Mouse (Mus musculus) brain, embryonic 18.5 days (tissue): Measurements from ENCODE around the gene Slc9b1.

Source experiments
- DNase-seq: peaks from one replicate; pipeline ENCODE4 v3.0.0-alpha.2; 2012; ENCODE audit warnings: low read depth, low spot score

Gene Slc9b1

DNA sequence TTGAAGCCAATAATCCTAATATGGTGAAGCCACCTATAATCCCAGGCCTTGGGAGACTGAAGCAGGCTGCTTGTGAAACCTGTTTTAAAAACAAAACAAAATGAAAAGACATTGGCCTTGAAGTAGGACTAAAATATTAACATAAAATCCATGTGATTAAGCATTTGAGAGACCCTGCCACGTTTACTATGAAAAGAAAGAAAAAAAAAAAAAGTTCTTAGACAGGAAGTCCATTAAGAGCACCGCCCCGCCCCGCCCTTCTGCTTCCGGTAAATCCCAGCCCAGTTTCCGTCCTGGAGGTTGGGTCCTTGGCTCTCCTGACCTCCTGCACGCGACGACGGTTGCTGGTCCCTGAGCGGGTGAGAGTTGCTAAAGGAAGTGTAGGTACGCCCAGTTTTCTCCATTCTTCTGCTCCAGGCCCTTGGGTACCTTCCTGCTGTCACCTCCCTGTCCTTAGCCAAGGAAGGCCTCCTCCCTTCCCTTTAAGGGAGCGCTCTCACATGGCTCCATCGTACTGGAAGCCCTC is at the start of gene Slc9b1:
Gene Slc9b1, plus strand, starts transcription at position 291 of the 526 bp plus-strand sequence.
- DNase-seq, result no peak

DNA sequence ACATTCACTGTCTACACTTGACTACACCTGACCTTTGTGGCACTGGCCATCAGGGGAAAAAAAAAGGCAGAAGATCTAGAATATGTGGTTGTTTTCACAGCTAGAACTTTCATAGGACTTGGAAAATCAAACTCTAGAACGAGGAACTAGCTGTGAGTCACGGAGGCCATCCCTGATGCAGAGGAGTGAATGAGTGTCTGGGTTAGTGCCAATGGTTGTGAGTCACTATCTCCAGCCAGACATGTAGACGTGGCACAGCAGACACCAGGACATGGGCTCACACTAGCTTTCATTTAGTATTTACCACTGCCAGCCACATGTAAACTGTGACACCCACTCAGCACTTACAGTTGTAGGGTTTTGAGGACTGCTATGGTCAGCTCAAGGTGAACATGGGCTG is 49.3 kb upstream of the Slc9b1 start:
- DNase-seq, result no peak

DNA sequence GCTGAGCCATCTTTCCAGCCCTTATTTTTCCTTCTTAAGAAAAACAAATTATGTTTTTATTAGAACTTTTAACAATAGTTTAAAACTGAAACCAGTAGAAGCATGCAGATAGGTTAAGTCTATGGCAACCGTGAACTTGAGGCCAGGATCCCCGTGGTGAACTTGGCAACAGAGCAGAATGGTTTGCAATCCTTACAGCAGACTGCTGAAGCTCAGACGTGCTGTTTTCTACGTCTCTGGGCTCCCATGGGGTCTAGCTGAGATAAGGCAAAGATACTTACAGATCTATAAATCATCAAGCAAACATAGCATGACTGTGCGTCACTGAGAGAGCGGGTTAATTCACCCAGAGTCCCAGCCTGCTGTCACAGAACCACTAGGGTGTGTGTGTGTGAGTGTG is 47.7 kb upstream of the Slc9b1 start:
- DNase-seq, result no peak

DNA sequence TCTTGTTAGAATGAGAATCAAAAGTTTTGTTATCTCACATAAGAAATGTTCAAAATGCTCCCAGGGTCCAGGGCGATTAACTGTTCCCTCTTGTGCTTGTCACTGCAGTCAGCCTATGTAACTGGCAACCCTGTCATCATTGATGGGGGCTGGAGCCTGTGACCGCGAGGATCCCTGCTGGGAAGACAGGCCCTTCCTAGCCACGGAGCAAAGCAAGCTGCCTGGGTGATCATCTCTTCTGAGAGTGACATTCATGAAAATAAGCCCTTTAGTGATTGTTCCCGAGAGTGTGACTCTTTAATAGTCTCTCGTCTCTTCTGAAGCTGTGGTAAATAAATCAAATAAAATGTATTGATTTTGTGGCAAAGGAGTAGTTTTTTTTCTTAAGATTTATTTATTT is 43.8 kb upstream of the Slc9b1 start:
- no peak for DNase-seq

DNA sequence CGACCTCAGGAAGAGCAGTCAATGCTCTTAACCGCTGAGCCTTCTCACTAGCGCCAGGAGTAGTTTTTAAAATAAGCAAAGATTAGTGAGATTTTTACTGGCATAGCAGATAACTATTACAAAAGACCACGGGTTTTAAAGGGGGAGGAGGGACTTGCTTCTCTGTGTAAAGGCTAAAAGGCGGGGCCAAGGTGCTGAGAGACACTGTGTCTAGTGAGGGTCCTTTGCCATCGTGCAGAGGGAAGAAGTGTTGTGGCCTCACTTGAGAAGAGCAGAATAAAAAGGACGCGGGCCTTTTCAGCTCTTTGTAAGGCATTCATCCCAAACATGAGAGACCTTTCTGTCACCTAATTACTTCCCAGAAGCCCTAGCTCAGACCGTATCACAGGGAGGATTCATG is 43.3 kb upstream of the Slc9b1 start:
- no peak for DNase-seq

DNA sequence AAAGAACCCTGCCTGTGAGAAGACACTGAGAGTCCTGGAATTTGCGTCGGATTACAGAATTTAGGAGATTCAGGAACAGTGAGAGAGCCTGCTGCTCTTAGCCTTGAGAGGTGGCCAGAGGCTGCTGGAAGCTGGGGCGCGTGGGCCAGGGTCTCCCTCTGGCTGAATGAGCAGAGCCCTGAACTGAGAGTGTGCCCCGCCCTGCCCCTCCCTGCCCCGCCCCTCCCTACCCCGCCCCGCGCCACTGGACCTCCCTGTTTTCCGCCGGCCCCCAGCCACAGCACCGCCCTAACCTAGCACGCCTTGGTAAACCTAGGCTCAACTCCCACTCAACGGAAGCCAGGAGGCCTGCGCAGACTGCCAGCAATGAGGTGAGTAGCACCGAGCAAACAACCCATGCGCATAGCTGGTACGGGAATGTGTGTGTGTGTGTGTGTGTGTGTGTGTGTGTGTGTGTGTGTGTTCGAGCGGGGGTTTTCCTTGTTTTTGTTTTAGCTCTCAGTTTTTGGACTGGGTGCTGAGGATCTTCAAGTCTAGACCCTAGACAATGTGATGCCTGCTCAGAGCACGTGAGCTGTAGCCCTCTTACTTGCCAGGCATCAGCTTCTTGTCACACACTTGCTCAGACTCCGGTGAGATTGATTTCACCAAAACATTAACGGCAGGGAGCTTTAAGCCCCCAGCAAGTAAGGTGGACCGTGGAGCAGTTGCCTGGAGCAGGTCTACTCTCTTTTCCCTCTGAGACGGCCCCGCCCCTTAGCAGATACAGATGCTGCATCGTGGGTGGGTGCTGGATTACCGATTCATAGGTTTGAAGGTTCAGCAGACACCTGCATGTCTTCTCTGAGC is 40.2 kb upstream of the Slc9b1 start, which contains the start of gene Slc9b2:
Gene Slc9b2, plus strand, starts transcription at position 290 of the 849 bp plus-strand sequence.
- DNase-seq, result no peak

DNA sequence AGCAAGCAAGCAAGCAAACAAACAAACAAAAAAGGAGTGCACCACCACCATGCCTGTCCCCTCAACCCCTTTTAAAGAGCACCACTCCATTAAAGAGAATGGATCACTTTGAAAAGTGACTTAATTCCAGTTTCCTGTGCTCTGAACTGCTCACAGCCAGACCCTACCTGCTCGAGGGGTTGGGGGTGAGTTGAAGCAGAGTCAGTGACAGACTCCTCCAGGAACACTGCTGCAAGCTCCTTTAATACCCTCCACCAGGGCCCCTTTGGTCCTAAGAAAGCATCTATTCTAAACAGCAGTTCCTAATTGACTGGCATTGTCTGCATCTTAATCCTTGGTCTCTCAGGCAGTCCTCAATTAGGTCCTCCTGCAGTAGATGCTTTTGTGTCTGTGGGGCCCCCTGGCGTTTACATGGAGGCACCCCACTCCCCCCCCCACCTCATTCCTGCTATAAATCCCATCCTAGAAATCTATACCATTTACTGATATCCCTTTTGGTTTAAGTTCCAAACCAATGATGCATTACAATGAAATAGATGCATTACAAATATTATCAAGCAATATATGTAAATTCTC is 34.8 kb upstream of the Slc9b1 start:
- no peak for DNase-seq

DNA sequence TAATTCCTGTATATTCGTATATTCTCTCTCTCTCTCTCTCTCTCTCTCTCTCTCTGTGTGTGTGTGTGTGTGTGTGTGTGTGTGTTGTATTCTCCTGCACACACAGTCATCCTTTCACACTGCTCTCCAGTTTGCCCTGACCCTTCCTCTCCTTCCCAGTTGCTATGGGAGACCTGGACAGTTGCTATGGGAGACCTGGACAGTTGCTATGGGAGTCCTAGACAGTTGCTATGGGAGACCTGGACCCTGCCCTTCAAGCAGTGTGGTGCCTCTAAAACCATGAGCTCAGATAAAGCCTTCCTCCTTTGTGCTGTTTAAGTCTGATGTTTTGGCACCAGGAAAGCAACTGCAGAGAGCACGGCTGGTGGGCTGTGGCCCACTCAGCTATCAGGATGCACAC is 34.1 kb upstream of the Slc9b1 start:
- DNase-seq, result no peak

DNA sequence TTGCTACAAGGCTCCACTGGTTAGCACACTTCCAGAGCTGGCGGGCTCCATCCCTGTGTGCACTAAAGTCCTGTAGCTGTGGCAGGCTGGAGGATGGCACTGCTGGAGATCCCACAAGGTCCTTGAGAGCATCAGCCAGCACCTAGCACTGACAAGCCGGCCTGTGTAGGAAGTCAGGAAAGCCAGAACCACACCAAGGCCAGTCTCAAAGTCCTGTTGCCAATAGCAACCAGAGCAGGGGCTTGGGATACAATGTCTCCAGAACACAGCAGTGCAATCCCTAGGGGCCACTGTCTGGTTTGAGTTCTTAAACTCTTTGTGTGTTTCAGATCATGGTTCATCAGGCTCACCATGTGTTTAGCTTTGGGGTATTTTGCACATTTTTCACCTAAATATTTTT is 33.0 kb upstream of the Slc9b1 start:
- DNase-seq, result no peak

DNA sequence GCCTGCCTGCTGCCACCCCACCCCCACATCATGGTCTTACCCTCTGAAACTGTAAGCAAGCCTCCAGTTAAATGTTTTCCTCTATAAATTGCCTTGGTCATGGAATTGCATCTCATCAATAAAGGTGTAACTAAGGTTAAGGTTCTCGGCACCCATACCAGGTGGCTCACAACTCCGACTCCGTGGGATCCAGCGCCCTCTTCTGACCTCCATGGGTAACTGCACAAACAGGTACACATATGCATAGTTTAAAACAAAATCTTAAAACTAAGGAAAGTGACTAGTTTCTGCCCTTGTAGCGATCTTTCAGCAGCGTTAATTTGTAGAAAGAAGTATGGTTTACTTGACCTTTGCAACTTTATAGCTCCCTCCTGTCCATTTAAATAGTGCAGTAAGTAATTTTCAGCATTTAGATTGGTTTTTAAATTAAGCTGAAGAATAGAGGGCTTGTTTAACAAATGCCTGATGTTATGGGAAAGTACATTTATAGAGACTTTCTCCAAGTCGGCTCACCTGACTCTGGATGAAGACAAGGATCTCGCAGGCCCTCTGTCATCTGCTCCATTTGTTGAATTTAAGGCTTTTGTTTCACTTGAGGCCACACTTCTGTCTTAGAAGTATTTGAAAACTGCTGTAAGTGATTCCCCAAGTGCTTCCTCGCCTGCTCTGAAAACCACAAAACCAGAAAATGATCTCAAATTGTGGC is 32.0 kb upstream of the Slc9b1 start:
- DNase-seq, result no peak

DNA sequence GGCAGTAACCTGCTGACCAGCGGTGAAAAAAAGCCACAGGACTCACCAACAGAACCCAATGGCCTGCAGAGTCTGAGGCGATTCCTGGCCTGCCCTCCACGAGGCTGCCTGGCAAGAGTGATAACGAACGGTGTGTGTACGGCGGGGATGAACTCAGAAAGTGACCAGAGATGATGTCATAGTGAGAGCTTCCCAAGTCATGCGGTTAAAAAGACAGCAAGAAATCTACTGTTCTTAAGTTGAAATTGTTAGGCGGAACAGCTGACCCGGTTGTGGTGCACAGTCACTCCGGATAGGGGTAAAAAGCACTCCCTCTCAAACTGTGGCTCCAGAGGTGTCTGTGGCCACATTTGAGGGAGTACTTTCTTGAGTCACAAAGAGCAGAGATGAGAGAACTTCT is 29.5 kb upstream of the Slc9b1 start:
- DNase-seq, result no peak

DNA sequence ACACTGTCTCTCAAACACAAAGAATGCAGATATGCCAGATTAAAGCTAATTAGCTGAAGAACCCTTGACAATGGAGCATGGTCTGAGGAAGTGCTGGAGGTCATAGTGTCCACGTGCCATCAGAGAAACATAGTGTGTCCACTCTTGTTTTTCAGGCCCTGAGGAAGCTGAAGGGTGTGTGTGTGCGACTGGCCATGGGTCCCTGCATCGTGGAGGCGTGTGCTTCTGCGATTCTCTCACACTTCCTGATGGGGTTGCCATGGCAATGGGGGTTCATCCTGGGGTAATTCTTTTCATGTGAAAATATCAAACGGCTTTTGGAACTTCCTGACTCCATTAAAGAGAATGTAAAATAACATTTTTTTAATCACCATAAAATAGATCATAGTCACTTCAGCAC is 23.5 kb upstream of the Slc9b1 start:
- DNase-seq, result no peak

DNA sequence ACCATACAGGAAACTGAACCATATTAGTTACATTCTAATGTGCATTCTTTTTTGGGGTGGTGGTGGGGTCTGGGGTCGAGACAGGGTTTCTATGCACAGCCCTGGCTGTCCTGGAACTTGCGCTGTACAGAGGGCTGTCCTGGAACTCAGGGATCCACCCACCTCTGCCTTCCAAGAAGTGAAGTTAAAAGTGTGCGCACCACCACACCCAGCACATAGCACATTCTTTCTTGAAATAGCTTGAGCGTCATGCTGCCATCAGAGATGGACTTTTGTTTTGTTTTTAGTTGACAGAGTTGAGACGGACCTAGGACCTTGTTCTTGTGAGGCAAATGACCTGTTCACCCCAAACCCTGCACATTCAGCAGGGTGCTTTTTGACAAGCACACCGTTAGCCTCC is 20.7 kb upstream of the Slc9b1 start:
- no peak for DNase-seq

DNA sequence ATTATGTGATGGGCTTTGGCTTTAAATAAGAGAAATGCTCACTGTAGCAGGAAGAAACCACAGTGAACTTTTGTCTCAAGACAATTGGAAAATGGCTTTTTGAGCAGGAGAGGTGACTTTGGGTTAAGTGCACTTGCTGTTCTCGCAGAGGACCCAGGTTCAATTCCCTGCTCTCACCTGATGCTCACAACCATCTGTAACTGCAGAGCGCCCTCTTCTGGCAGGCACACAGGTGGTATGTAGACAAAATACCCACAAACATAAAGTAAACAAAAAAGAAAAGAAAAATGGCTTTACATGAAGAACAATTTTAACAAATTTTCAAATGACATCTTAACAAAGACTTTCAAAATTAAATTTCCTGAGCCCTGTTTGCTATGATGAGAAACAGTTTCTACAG is 20.2 kb upstream of the Slc9b1 start:
- DNase-seq, result no peak

DNA sequence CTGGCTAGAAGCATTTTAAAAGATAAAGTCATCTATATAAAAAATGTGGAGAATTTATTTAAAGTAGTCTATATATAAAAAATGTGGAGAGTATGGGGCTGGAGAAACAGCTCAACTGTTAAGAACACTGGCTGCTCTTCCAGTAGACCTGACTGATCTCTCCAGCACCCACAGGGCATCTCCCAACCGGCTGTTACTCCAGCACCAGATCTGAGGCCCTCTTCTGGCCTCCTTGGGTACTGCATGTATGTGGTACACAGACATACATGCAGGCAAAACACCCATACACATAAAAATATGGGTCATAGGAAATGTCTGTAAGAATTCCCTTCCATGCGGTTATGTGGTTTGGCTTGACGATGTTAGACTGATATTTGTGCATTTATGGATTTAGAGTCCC is 19.3 kb upstream of the Slc9b1 start:
- no peak for DNase-seq

DNA sequence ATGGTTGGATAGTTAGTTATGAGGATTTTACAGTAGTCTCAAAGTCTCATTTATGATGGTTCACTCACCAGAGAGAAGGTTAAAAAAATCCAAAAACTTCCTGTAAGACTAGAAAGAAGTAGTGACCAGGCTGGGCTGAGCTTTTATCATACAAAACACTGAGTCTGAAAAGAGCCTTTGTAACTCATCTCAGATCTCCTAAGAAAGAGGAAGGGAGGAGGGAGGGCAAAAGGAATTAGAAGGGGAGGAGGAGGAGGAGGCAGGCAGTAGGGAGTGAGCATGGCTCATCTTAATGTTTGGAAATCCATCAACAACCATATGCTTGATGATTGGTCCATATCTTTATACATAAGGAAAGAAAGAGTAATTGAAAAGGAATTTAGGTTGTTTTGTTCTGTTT is 15.1 kb upstream of the Slc9b1 start:
- DNase-seq, result no peak

DNA sequence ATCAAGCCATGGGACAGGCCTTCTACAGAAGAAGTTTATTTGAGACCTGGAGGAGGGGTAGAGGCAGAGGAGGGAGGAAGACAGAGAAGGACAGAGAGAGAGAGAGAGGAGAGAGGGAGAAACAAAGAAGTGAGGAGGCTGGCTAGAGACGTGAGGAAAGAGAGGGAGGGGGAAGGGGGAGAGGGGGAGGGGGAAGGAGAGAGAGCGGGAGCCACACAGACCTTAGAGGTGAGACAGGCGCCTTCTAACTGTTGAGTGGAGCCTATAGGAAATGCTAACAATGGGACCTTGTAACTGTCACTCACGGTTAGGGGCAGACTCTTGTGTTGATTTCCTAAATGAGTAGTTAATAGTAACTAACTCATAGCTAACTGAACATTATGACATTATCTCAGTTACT is 14.1 kb upstream of the Slc9b1 start:
- no peak for DNase-seq

DNA sequence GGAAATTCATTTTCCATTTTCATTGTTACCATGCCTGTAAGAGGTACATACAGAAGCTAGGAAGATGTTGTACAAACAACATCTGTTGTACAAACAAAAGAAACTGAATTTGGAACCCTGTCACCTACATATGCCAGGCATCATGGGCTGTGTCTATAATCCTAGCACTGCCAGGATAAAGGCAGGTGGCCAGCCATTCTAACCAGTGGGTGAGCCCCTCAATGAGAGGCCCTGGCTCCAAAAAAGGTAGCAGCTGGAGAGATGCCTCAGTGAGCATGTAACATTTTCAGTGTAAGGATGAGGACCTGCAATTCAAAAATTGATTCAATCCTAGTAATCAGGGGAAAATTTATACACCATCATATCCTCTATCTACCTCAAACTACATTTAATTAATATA is 1.2 kb downstream of the Slc9b1 start:
- no peak for DNase-seq

DNA sequence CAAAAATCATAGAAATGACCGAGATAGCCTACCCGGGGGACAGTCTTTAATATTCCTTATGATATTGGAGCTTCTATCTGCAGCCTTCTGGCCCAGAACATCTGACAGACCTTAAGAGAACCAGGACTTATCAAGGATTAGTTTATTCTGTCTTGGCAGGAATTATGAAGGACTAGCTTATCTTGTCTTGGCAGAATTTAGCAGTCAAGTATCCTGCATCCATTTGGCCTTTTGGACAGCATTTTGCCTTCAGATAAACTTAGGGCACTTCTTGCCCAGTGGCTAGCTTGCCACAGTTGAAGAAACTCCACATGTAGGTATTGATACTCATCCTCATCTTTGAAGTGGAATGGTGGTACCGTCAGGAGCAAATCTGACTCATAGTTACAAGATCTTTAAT is 4.0 kb downstream of the Slc9b1 start:
- DNase-seq, result no peak

DNA sequence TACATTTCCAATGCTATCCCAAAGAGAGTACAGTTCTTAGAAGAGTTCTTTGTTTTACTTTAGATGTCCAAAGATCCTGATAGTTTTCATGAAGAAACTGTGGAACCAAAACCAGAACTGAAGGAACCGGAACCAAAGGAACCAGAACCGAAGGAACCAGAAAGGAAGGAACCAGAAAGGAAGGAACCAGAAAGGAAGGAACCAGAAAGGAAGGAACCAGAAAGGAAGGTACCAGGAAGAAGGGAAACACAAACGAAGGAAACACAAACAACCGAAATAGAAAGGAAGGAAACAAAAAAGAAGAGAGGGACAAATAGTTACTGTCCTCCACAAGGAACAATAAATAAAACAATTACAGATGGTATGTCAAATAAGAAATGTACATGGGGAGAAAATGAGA is 9.6 kb downstream of the Slc9b1 start:
- DNase-seq, result no peak

DNA sequence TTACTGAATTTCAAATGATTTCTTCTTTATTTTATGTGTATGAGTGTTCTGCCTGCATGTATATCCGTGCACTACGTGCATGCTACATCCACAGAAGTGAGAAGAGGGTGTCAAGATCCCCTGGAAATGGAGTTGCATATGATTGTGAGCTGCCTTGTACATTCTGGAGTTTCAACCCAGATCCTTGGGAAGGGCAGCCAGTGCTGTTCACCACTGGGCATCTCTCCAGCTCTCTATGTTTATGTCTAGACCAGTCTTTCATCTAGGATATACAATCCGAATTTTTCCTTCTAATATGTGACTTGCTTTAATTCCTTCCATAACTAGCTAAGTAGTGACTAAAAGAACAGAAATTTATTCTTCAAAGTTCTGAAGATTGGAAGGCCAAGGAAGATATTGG is 28.0 kb downstream of the Slc9b1 start:
- no peak for DNase-seq

DNA sequence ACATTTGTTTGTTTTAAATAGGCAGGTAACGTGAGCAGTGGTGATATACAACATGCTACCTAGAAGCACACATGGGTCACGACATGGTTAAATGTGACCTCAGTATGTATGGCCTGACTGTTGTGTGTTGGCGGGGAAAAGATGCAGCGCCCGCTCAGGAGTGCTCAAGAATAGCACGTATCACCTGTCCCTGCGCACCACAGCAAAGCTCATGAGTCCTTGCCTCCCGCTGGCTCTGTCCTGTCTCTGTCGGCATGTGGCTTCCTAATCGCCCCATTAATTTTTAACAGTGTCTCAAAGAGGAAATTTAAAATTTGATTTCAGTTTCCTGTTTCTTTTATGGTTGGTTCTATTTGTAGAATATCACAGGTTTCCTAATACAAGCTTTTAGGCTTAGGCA is 29.6 kb downstream of the Slc9b1 start:
- no peak for DNase-seq

DNA sequence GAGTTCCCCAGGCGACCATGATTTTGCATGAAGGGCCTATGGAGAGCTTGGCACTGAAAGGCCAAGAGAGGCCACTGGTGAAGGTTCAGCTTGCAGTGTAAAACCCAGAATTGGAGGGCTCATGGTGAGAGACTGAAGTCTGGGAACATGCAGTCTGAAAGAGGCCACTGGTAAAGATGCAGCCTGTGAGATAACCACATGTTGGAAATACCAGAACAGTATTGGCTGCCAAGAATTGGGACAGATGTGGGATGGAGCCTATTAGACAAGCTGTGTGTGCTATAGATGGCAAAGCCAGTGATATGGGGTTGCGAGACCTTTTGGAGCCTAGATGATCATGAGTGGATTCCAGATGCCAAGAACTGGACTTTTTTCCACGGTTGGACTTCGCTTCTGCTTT is 32.0 kb downstream of the Slc9b1 start:
- no peak for DNase-seq
